Mouse (Mus musculus): ENCODE data around the gene Igsf9.

DNA sequence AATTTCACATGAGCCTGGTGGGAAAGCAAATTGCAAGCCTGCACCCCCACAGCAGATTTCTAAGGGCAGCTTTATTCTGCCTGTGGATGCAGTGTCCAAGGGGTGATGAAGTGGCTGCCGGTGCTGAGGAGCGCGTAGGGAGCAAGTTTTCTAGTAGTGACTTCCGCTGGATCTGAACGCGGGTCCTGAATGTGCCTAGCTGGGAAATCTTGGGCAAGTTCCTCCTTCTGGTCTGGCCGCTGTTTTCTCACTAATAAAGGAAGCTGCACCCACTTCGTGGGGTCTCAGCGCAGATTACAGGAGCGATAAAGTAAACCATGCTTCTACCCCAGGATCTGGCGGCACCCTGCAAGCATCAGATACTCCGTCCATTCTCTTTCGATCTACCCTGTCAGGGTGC lies 477 bp upstream of the Igsf9 start:
- TF ChIP-seq CEBPB (IDR thresholded peaks at IDR 0.05; ENCODE audit: insufficient read depth, poor library complexity, severe bottlenecking) (no peak), E2F4 (IDR thresholded peaks at IDR 0.05; ENCODE audit: insufficient read depth) (no peak), POLR2A (IDR thresholded peaks at IDR 0.05; ENCODE audit: insufficient read length, low read depth) (no peak), REST (IDR thresholded peaks at IDR 0.05; ENCODE audit: insufficient read depth, insufficient read length) (no peak), MYOD1 (IDR thresholded peaks at IDR 0.05; ENCODE audit: control insufficient read depth in 1 of 3, insufficient read length in 2 of 3, low read depth in 2 of 3) (no peak), POLR2AphosphoS2 (IDR thresholded peaks at IDR 0.05; ENCODE audit: insufficient read length, low read depth) (no peak)
